Mouse (Mus musculus) urinary bladder, postnatal 14 days (tissue): Measurements from ENCODE around the gene Fchsd2.
A peak's percentile ranks its signal among the peaks of the same experiment; 100 is the strongest.

Experiments
- DNase-seq: peaks from one replicate; pipeline ENCODE4 v3.0.0; 2021; ENCODE audit warnings: low spot score

Gene Fchsd2

GRCm38 (mm10) chr7:101072123-101072740 is 20.4 kb upstream of the Fchsd2 start:
- no peak for DNase-seq

- DNase-seq: no peak
Observed at GRCm38 (mm10) chr7:101074170-101074767, 18.4 kb upstream of the Fchsd2 start.

GRCm38 (mm10) chr7:101083562-101084166 is 9.0 kb upstream of the Fchsd2 start:
- no peak for DNase-seq

- DNase-seq: no peak
Observed at GRCm38 (mm10) chr7:101084816-101085456, 7.7 kb upstream of the Fchsd2 start.

GRCm38 (mm10) chr7:101085779-101086178 is 6.9 kb upstream of the Fchsd2 start:
- no peak for DNase-seq

- DNase-seq: no peak
Observed at GRCm38 (mm10) chr7:101088687-101089086, 4.0 kb upstream of the Fchsd2 start.

- DNase-seq: no peak
Observed at GRCm38 (mm10) chr7:101089242-101089641, 3.4 kb upstream of the Fchsd2 start.

- no peak for DNase-seq
Observed at GRCm38 (mm10) chr7:101093231-101093630, 568 bp downstream of the Fchsd2 start.

- no peak for DNase-seq
Observed at GRCm38 (mm10) chr7:101094746-101095145, 2.1 kb downstream of the Fchsd2 start.

- no peak for DNase-seq
Observed at GRCm38 (mm10) chr7:101095560-101095959, 2.9 kb downstream of the Fchsd2 start.

- no peak for DNase-seq
Observed at GRCm38 (mm10) chr7:101096576-101096975, 3.9 kb downstream of the Fchsd2 start.

- DNase-seq: no peak
Observed at GRCm38 (mm10) chr7:101097084-101097483, 4.4 kb downstream of the Fchsd2 start.

- no peak for DNase-seq
Observed at GRCm38 (mm10) chr7:101099981-101100380, 7.3 kb downstream of the Fchsd2 start.

- peak; percentile 27 for DNase-seq
Observed at GRCm38 (mm10) chr7:101101156-101101691, 8.6 kb downstream of the Fchsd2 start.

GRCm38 (mm10) chr7:101106666-101107065 is 14.0 kb downstream of the Fchsd2 start:
- no peak for DNase-seq

GRCm38 (mm10) chr7:101107073-101107810 is 14.6 kb downstream of the Fchsd2 start:
- DNase-seq: no peak

- DNase-seq: peak; percentile 97
Observed at GRCm38 (mm10) chr7:101107968-101108652, 15.4 kb downstream of the Fchsd2 start.

- DNase-seq: peak; percentile 85
Observed at GRCm38 (mm10) chr7:101108653-101109005, 16.0 kb downstream of the Fchsd2 start.

GRCm38 (mm10) chr7:101109006-101109855 is 16.6 kb downstream of the Fchsd2 start:
- peak; percentile 22 for DNase-seq

GRCm38 (mm10) chr7:101109856-101110350 is 17.2 kb downstream of the Fchsd2 start:
- DNase-seq: no peak
